Mouse (Mus musculus) NIH3T3 (cell line): ENCODE measurements around the gene Krt77.

Experiments
- DNase-seq: peaks from one replicate; pipeline ENCODE4 v3.0.0-alpha.2; 2012; ENCODE audit warnings: low read depth

Gene Krt77

GRCm38 (mm10) chr15:101869431-101869830 is at the start of gene Krt77:
TSS of gene Krt77 (minus strand) at chr15:101869705.
- no peak for DNase-seq

- peak; percentile 41 for DNase-seq
Measured at GRCm38 (mm10) chr15:101916072-101916471, 46.6 kb upstream of the Krt77 start.

DNA sequence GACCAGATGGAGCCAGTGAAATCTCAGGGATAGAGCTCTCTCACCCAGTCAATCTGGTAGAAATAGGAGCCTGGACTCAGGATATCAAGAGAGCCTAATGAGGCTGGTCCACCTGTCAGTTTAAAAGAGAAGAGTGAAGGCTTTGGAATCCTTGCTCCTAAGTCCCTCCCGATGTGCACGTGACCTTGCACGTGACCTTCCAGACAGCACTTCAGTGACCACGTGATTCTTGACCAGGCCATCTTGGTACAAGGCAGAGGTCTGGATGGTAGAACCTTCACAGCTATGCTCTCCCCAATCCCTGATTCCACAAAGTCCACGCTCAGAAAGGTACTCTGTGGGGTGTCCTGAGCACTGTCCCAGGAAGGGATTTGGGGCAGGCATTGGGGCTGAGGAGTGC is 35.3 kb upstream of the Krt77 start:
- no peak for DNase-seq

DNA sequence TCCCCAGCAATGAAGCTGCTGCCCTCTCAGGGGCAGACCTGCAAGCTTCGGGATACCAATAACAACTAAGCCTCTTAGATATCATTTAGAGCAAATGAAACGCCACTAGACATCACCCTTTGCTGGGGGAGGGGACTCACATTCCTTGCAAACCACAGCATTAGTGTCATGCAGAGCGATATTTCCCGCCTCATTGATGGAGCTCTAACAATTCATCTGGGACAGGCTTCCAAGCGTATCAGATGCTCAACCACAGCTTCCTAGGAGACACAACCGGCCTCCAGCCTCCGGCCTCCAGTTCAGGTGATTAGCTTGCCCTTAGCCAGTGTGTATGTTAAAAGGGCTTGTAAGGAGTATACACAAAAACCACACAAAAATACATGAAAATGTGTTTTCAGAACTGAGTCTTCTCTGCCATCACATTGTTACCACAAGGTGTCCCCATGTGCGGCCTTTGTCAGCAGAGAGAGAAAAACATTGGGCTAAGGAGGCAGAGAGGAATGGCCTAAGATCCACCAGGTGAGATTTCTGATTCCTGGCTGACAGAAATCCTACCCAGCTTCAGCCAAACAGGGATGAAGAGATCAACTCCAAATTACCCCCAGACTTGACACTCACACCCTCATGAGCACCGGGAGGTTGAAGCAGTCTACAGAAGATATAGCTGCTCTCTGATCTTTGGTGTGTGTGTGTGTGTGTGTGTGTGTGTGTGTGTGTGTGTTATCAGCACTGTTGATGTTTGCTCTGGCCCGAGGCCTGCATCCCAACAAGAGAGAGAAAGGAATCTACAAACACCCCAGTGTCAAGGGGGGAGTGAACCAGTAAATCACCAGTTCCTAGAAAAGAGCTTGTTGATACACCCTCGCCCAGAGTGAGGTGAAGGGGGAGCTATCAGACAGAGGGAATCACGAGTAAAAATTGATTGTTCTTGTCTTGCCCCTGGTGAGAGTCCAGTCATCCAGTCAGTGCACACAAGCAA is 33.0 kb upstream of the Krt77 start:
- no peak for DNase-seq

DNA sequence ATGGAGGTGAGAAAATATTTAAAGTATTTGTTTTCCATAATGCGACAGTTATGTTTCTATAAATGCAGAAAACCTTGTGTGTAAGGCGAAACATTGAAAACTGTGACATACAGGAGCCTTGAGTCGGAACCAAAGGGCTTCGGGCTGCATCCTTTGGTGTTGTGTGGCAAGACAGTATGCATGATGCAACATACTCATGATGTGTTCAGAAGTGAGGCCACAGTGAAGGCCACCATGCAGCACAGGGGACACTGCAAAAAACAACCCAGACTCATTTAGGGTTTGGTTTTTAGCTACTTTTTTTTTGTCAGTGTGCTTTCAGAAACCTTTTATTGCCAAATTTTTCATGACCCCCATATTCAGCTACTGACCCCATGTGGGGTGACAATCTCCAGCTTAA is 25.7 kb upstream of the Krt77 start:
- DNase-seq: no peak

DNA sequence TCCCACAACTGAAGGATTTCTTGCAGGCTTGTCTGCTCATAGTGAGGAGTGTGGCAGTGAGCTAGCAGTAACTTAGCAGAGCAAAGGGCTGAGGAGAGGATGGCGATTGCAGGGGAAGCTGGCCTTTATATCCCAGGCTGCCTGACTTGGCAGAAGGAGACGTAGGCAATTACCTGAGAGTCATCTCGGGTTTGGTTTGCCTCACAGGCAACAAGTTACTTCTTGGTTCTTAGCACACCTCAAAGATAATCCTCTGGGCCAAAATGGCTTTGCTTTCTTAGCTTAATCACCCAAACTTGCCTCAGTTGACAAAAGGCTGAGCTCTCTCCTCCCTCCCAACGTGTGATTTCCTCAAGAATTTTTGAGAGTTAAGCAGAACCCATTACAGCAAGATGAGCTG is 23.3 kb upstream of the Krt77 start, which contains the start of gene Krt76:
Krt76 (minus strand) TSS at position 101 of the 400 bp plus-strand sequence.
- DNase-seq: no peak

GRCm38 (mm10) chr15:101879776-101880175 is 10.3 kb upstream of the Krt77 start:
- peak; percentile 53 for DNase-seq

DNA sequence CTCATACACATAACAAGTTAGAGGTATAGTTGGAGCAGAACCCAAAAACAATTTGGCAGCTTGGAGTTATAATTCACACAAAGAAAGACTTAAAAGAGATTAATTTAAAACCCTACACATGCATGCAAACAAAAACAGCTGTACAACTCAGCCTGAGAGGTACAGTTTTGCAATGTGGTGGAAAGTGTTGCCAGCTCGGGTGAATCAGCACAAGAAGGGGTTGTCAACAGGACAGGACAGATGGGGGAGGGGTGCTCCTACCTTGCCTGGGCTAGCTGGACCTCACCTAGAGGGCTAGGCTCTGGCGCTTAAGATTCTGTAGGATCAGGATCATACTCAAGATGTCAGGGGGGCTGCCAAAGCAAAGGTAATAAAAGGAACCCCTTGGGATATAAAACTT is 8.5 kb upstream of the Krt77 start:
- DNase-seq: peak; percentile 59

GRCm38 (mm10) chr15:101874383-101874782 is 4.9 kb upstream of the Krt77 start:
- no peak for DNase-seq

DNA sequence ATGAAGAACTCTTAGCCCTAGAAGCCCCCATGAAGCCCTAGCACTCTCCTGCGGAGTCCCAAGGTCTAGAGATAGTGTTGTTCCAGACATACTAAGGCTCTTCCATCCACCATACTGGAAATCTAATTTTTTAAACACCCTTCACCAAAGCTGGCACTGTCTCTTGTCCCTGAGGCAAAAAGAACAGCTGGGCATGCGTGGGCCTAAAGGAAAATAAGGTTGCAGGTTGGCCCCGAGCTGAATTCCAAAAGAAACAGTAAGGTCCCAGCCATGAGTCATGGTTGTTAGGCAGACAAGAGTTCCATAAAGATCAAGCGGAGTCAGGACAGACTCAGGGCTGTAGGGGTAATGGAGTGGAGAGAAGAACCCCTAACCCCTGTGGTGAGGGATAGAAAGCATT is 3.7 kb upstream of the Krt77 start:
- peak; percentile 24 for DNase-seq

DNA sequence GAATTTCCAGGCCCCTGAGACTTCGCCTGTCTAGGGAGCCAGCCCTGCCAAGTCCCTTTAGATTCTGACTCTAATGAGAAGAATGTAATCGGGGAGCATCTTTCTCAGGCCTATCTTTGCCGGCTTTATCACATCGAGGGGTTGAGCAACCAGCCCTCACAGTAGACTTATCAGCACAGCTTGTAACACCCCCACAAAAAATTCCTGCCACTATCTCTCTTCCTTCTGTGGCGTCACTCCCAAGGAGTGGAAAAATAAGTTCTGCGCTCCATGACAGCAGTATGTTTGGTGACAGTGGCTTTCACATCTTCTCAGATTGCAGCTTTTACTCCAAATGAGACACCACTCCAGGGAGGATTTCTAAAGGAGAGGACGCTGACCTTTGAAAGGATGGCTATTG is 2.8 kb downstream of the Krt77 start:
- DNase-seq: no peak

DNA sequence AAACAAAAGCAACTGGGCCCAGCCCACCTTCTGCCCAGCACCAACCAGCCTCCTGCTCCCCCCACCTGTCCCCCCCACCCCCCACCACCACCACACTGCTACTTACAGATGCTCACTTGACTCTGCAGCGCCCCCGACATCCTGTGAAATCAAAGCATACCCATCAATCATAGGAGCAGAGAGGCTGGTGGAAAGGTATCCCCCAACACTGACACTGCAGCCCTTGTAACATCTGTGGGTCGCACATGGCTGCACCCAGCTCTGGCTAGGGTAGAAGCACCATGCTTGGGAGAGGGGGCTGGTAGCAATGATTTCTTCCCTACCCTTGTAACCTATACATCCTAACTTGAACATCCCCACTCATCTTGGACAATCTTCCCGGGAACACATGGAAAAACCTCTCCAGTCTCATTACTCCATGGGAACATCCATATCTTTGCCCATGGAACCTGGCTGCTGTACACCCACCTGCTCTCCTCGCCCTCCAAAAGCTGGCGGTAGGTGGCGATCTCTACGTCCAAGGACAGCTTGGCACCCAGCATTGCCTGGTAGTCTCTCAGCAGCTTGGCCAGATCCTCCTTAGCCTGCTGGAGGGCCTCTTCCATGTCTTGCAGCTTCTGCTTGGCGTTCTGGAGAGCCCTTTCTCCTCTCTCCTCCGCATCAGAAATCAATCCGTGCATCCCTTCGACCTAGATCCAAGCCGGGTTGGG is 8.9 kb downstream of the Krt77 start:
- DNase-seq: no peak

- no peak for DNase-seq
Measured at GRCm38 (mm10) chr15:101859735-101860170, 9.8 kb downstream of the Krt77 start.

GRCm38 (mm10) chr15:101858673-101859425 is 10.7 kb downstream of the Krt77 start:
- no peak for DNase-seq

- DNase-seq: no peak
Measured at GRCm38 (mm10) chr15:101856696-101857095, 12.8 kb downstream of the Krt77 start.

DNA sequence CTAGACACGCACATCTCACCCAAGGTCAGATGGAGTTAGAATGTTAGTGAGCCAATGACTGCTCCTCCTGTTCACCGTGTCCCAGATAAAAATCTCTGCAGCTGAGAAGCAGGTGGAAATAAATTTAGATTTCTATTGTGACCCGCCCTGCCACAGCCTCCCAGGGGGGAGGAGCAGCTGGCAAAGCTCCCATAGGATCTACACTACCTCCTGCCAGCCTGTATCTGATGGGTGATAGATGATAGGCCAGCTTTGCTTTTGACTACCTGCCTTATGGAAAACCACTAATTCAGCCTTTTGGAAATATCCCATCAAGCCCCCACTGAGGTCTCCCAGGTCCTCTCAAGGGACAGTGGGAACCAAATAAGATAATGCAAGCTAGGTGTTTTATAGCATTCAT is 13.8 kb downstream of the Krt77 start:
- no peak for DNase-seq

DNA sequence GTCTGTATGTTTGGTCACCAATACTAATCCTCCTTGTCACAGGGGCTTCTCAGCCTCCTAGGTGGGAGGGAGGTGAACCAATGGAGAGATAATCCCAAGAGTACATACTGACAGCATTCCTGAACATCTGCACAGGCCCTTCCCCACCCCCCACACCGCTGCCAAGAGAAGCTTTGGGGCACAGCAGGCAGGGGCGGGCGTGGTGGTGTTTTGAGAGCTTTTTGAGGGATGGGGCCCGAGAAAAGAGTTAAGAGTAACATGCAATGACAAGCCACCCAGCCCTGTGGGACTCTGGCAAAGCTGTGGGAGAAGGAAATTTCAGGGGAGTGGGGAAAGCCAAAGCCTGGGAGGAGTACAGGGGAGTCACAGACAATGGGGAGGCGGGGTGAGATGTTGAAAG is 15.2 kb downstream of the Krt77 start:
- no peak for DNase-seq

DNA sequence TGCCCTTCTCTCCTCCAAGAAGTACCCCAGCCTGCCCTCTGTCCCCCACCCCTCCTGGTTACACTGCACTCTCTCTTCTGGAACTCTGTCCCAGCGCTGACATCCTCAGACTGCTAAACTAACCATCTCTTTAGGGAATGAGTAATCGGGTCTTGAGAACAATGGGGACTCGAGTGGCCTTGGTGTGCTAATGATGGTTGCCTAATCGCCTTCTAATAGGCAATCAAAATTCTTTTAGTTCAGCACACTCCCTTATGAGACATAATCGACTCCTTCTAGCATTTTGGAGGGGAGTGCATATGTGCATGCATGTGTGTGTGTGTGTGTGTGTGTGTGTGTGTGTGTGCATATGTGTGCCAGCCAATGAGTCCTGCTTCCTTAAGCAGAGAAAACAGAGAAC is 16.9 kb downstream of the Krt77 start:
- DNase-seq: no peak

DNA sequence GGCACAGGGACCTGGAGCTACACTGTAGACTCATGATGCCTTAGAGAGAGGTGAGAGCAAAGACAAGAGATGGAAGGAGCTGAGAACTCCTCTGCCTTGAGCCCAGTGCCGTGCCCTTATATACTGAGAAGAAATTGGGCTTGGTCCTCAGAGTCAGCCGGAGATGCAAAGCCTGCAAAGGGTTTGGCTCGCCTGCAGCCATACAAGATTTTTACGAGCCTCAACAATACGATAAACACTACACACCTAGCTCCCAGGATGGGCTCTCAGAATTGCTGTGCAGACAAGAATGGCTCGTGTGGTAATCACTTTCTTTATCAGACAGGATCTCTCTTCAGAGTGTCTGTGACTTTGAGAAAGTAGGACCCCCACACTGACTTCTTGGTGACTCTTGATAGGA is 18.8 kb downstream of the Krt77 start, which contains the start of gene Krt1:
Krt1 (minus strand) TSS at position 101 of the 400 bp plus-strand sequence.
- no peak for DNase-seq

DNA sequence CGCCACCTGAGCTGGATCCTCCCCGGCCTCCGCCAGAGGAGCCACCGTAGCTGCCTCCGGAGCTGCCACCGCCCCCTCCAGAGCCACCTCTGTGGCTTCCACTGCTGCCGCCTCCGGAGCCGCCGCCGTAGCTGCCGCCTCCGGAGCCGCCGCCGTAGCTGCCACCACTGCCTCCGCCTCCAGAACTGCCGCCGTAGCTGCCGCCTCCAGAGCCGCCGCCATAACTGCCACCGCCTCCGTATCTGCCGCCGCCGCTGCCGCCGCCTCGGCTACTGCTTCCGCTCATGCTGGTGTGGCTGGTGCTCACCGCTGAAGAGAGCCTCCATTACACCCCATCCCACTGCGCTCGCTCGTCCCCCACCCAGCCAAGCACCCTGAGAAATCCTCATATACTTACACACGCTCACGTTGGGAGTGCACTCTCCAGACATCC is 23.5 kb downstream of the Krt77 start:
- DNase-seq: no peak

DNA sequence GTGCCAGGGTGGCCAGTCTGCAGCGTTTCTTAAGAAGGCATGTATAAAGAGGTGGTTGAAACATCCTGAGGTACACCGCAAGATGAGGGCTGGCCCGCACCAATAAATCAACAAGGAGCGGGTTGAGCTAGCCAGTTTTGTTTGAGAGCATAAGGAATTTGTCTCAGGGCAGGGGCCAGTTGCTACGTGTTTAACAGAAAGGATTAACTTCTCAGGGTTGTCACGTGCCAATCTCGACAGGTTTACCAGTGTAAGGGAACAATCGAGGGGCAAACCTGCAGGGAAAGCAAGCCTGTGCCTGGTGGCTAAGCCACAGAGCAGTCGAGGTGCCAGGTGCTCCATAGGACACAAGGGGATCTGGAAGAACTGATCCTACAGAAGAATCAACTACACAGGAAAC is 26.3 kb downstream of the Krt77 start:
- no peak for DNase-seq

DNA sequence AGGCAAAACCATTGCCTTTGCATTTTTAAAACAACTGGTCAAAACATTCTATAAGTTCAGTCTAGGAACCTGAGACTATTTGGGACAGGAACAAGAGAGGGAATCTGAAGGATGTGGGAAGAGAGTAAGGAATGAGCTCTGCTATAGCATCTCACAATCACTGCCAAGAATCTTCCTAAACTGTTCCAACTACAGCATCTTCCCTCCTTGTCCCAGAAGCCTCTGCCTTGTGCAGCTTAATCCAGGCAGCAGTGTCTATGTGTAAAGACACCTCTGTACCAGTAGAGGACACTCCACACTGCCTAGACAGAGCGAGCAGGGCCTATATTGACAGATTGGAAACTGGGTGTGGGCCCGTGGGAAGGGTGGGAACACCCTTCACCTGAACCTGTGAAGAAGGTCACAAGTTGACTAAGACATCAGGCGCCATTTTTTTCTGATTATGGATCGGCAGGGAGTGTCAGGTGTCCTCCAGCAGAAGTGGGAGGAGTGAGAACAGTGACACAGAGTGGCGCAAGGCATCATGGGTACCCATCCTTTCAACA is 34.6 kb downstream of the Krt77 start:
- no peak for DNase-seq
